Mouse (Mus musculus) G1E (cell line): ENCODE measurements around the gene Lrrc2. TPM values are rescaled to one million over a fixed set of nuclear protein-coding genes. Genes with fewer than 3 reads are reported as not detected.

Experiments
- ATAC-seq: 2 replicates; pipeline ENCODE4 v1.8.0; 2016; ENCODE audit warnings: mild to moderate bottlenecking; ENCODE audit not compliant: insufficient number of reproducible peaks, poor library complexity, low FRiP score, severe bottlenecking; ENCODE audit errors: extremely low read depth
- DNase-seq: peaks from one replicate; pipeline ENCODE4 v3.0.0; 2012; ENCODE audit warnings: low spot score
- H3K27me3 ChIP-seq: 2 replicates; pipeline ENCODE4 v1.6.1; 2012; ENCODE audit warnings: mild to moderate bottlenecking, low read length, inconsistent platforms; ENCODE audit not compliant: insufficient read depth
- H3K36me3 ChIP-seq: replicated peaks from 2 replicates; pipeline ENCODE3; 2012; ENCODE audit warnings: mild to moderate bottlenecking, inconsistent platforms
- H3K4me1 ChIP-seq: 2 replicates; pipeline ENCODE4 v1.6.1; 2012; ENCODE audit warnings: low read depth, low read length, inconsistent platforms, mixed read lengths; ENCODE audit not compliant: insufficient read depth
- H3K4me3 ChIP-seq: 2 replicates; pipeline ENCODE4 v1.5.1; 2012; ENCODE audit warnings: low read depth, mild to moderate bottlenecking, inconsistent platforms, low read length, moderate library complexity, mixed read lengths
- H3K9me3 ChIP-seq: replicated peaks from 2 replicates; pipeline ENCODE4 v1.6.1; 2012; ENCODE audit warnings: inconsistent platforms
- CTCF ChIP-seq: IDR thresholded peaks from 2 replicates; pipeline ENCODE4 v1.5.1; 2012; ENCODE audit warnings: low read depth, low read length, inconsistent platforms, mixed read lengths
- GATA1 ChIP-seq: IDR thresholded peaks from 2 replicates; pipeline ENCODE4 v1.6.1; 2012; ENCODE audit warnings: borderline replicate concordance, low read length, inconsistent platforms, mixed read lengths
- GATA2 ChIP-seq: IDR thresholded peaks from 2 replicates; pipeline ENCODE4 v1.6.1; 2012; ENCODE audit warnings: low read depth, low read length, inconsistent platforms, borderline replicate concordance
- POLR2AphosphoS5 ChIP-seq: IDR thresholded peaks from 2 replicates; pipeline ENCODE4 v1.6.1; 2012; ENCODE audit warnings: low read depth, low read length, inconsistent platforms; ENCODE audit not compliant: insufficient replicate concordance
- TAL1 ChIP-seq: conservative IDR thresholded peaks from 2 replicates; pipeline ENCODE4 v1.6.1; 2012; ENCODE audit warnings: low read depth, low read length, inconsistent platforms, mixed read lengths
- polyA plus RNA-seq: library from polyadenylated mRNA; stranded (reverse); fragments of >175 nt; gene quantifications from 2 replicates; pipeline ENCODE4 v1.2.3, GENCODE M21; 2012
- total RNA-seq, 2 experiments: library from RNA; stranded (forward) in 1 of 2; stranded (reverse) in 1 of 2; fragments of 200-1000 nt in 1 of 2; fragments of >200 nt in 1 of 2; fragmentation: Nextera tagmentation in 1 of 2; gene quantifications; 2 replicates each; pipeline ENCODE4 v1.2.3; 2014 to 2017

Lrrc2 gene
- total RNA-seq (2014; fragmentation: Nextera tagmentation) (not detected in 2 replicates), total RNA-seq (2017) (0.06 and 0.16 TPM in 2 replicates), polyA plus RNA-seq (not detected in 2 replicates)

DNA sequence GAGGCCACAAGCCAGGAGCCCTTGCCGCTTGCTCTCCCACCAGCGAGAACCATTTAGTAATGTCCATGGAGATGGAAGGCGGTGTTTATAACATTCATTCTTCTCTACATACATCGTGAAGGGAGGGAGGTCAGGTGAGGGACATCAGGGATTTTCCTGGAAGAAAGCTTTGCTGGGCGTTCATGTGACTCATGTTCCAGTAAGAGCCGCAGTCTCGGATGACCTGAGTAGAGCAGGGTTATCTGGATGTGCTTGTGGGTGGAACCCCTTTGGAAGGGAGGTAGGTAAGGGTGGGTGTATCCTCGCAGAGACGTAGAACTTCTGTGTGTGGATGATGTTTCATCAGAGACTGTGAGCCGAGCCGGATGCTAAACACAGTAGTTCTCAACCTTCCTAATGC lies at the start of gene Lrrc2:
Gene Lrrc2, plus strand, starts transcription at position 149 of the 400 bp plus-strand sequence.
- H3K4me3 ChIP-seq, result no peak within 1 kb of the TSS
- DNase-seq (no peak), ATAC-seq (no peak)
- no peaks in the 10 kb centered on the region for H3K4me1 ChIP-seq
- H3K36me3 ChIP-seq, result no peaks in the 10 kb centered on the region
- no peaks in the 10 kb centered on the region for H3K9me3 ChIP-seq
- peaks cover 37% of the 10 kb centered on the region for H3K27me3 ChIP-seq
- TF ChIP-seq POLR2AphosphoS5 (no peak), GATA2 (no peak), CTCF (no peak), GATA1 (no peak), TAL1 (no peak)

DNA sequence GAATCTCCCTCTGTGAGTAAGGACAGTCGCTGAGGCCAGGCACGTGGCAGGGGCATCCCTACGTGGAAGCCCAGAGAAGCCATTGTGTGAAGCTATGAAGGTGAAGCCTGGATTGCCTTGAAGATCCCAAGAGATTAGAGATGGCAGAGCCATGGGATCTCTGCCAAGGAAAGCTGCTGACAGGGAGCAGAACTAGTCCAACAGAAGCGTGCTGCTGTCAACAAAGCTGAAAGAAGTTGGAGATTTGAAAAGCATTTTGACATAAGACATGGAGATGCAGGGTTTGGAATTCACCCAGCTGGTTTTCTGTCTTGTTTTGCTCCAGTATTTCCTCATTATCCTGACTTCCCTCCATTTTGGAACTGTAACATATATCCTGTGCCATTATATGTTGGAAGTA lies 49.1 kb upstream of the Lrrc2 start:
- no peak for DNase-seq
- Histone ChIP-seq H3K4me1 (peaks cover 7% of the 10 kb centered on the region), H3K9me3 (no peaks in the 10 kb centered on the region), H3K4me3 (no peak overlapping the region), H3K36me3 (no peaks in the 10 kb centered on the region), H3K27me3 (peaks cover 3% of the 10 kb centered on the region; the same call in 1 of the 2 replicates)
- no peak for ATAC-seq
- TF ChIP-seq POLR2AphosphoS5 (no peak), GATA1 (no peak), CTCF (no peak), TAL1 (no peak), GATA2 (no peak)

GRCm38 (mm10) chr9:110907201-110907837 lies 44.0 kb upstream of the Lrrc2 start:
- H3K27me3 ChIP-seq, result peaks cover under 1% of the 10 kb centered on the region; the same call in 1 of the 2 replicates
- ATAC-seq, result no peak

GRCm38 (mm10) chr9:110907838-110908630 lies 43.3 kb upstream of the Lrrc2 start:
- Histone ChIP-seq H3K27me3 (peaks cover 3% of the 10 kb centered on the region; the same call in 1 of the 2 replicates), H3K4me3 (no peak overlapping the region), H3K9me3 (no peaks in the 10 kb centered on the region), H3K4me1 (peaks cover 7% of the 10 kb centered on the region), H3K36me3 (no peaks in the 10 kb centered on the region)
- no peak for DNase-seq
- ATAC-seq, result no peak
- no peak for TF ChIP-seq CTCF
- TF ChIP-seq GATA1, result no peak
- no peak for TF ChIP-seq POLR2AphosphoS5
- TF ChIP-seq TAL1, result no peak

More at GRCm38 (mm10) chr9:110907201-110907837, 44.0 kb upstream of the Lrrc2 start:
- Histone ChIP-seq H3K4me3 (no peak overlapping the region), H3K9me3 (no peaks in the 10 kb centered on the region), H3K36me3 (no peaks in the 10 kb centered on the region), H3K4me1 (peaks cover 7% of the 10 kb centered on the region)
- no peak for DNase-seq
- TF ChIP-seq CTCF, result no peak

GRCm38 (mm10) chr9:110908631-110909016 lies 42.7 kb upstream of the Lrrc2 start:
- no peaks in the 10 kb centered on the region for H3K9me3 ChIP-seq
- peaks cover 7% of the 10 kb centered on the region for H3K4me1 ChIP-seq
- no peak for ATAC-seq
- no peak for TF ChIP-seq CTCF
- TF ChIP-seq GATA2, result no peak
- TF ChIP-seq POLR2AphosphoS5, result no peak
- no peak for TF ChIP-seq TAL1
- H3K4me3 ChIP-seq, result no peak overlapping the region
- no peaks in the 10 kb centered on the region for H3K36me3 ChIP-seq
- H3K27me3 ChIP-seq, result peaks cover 3% of the 10 kb centered on the region; the same call in 1 of the 2 replicates
- no peak for DNase-seq

DNA sequence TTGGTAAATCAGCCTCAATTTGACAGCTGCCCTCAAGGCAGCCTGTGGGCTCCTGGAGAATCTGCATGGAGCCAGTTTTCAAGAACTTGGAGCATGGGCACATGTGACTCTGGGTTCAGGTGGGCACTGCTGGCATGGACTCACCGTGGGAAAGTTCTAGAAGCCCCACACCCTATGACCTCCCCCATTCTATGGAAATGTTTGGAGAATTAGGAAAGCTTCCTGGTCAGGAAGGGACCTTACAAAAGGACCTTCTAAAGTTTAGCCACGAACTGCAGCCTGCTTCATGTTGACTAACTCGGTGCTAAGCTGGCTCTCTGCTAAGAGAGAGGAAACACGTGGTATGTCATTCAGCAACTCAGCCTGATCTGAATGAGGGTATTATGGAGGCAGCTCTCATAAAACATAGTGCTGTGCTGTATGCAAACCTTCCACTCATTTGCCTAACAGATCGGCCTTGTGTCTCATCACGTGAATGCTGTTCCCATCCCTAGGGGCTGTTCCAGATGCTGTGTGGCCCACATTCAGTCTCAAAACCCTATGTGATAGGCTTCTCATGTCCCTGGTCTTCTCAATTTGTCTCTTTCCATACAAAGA lies 41.9 kb upstream of the Lrrc2 start:
- peaks cover 3% of the 10 kb centered on the region; the same call in 1 of the 2 replicates for H3K27me3 ChIP-seq
- peaks cover 7% of the 10 kb centered on the region for H3K4me1 ChIP-seq
- H3K9me3 ChIP-seq, result no peaks in the 10 kb centered on the region
- TF ChIP-seq CTCF, result no peak
- no peak for TF ChIP-seq GATA2
- TF ChIP-seq POLR2AphosphoS5, result no peak
- no peak for TF ChIP-seq TAL1
- no peak for TF ChIP-seq GATA1
- no peaks in the 10 kb centered on the region for H3K36me3 ChIP-seq
- no peak for ATAC-seq
- no peak for DNase-seq
- no peak overlapping the region for H3K4me3 ChIP-seq
